Mouse (Mus musculus): Measurements from ENCODE around the gene Cep19. TPM values are rescaled to one million over a fixed set of nuclear protein-coding genes. Genes with fewer than 3 reads are reported as not detected.
A peak's percentile ranks its signal among the peaks of the same experiment; 100 is the strongest.

The Cep19 gene
- polyA plus RNA-seq, 1 experiment from 2014 or later, result 22.0 TPM

DNA sequence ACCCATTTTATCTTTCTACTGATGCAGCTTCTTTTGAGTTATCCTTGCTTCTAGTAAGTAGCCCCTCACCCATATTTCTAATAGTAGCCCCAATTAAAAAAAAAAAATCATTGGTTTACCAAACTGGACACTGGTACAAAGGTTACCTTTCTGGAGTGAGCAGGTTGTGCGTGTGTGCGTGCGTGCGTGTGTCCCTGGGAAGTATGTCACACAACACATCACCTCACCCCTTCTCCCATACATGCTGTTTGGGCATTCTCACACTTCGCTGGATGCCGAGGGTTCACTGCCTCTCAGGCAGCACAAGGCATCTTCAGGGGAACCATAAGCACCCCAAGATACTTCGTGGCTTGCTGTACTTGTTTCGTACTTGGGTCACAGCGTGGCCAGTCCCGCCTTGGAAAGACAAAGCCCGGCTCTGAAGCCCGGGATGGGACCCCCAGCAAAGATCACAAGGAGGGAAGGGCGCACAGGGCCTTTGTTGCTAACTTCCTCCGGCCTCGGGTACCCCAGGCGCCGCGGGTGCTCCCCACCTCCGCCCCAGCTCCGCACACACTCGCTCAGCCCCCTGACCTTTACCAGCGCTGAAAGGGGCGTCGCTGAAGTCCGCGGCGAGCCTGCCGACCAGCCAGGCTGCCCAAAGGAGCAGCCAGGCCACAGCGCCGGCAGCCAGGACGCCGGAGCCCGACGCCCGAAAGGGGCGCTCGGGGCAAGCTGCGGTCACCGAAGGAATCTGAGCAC lies 533 bp upstream of the Cep19 start:
- Histone ChIP-seq H3K4me3 (ENCODE audit: low read depth, low read length) (peak overlapping the region; percentile 94), H3K4me1 (ENCODE audit: control insufficient read depth, insufficient read depth, low read length) (peaks cover 6% of the 10 kb centered on the region; the same call in 1 of the 2 replicates), H3K4me2 (peak overlapping the region; percentile 90), H3K27ac (ENCODE audit: low read depth, low read length) (peak overlapping the region; percentile 85), H3K36me3 (ENCODE audit: control insufficient read depth, insufficient read depth, low read length) (peaks cover 9% of the 10 kb centered on the region), H3K27me3 (ENCODE audit: control insufficient read depth, insufficient read depth, low read length) (no peaks in the 10 kb centered on the region), H3K9ac (ENCODE audit: low read depth, low read length) (peak overlapping the region; percentile 91), H3K9me3 (replicated peaks; ENCODE audit: control insufficient read depth, low read length) (no peaks in the 10 kb centered on the region)
- WGBS (ENCODE audit: insufficient replicate concordance), result under 1% methylated on average over 39 of the region's 39 CpGs
- peak; percentile 71; the same call in 1 of the 2 replicates for ATAC-seq (replicated peaks; ENCODE audit: insufficient number of reproducible peaks, low FRiP score, low TSS enrichment)

DNA sequence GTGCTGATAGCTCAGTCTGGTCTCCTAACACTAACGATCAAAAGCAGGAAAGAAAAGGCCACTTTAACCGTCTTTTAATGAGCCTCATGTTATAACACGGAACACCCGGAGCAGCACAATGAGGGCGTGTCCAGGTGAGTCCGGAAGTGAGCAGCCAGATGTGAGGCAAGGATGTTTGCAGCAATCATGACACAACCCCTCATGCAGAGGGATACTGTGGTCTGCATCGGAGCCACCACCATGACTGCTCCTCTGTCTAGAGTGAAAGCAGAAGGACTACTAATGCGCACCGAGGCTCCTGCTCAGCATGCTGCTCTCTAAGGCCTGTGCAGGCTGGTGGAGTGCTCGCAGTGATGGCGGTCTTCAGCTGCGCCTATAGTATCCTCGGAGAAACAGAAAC lies 2.7 kb downstream of the Cep19 start:
- Histone ChIP-seq H3K9ac (ENCODE audit: low read depth, low read length) (no peak overlapping the region), H3K4me2 (no peak overlapping the region), H3K4me1 (ENCODE audit: control insufficient read depth, insufficient read depth, low read length) (peaks cover 6% of the 10 kb centered on the region; the same call in 1 of the 2 replicates), H3K36me3 (ENCODE audit: control insufficient read depth, insufficient read depth, low read length) (peaks cover 9% of the 10 kb centered on the region; the same call in 1 of the 2 replicates), H3K4me3 (ENCODE audit: low read depth, low read length) (no peak overlapping the region), H3K9me3 (replicated peaks; ENCODE audit: control insufficient read depth, low read length) (no peaks in the 10 kb centered on the region), H3K27ac (ENCODE audit: low read depth, low read length) (no peak overlapping the region), H3K27me3 (ENCODE audit: control insufficient read depth, insufficient read depth, low read length) (no peaks in the 10 kb centered on the region)
- no peak for ATAC-seq (replicated peaks; ENCODE audit: insufficient number of reproducible peaks, low FRiP score, low TSS enrichment)
- WGBS (ENCODE audit: insufficient replicate concordance), result 86% methylated on average over 13 of the region's 13 CpGs

DNA sequence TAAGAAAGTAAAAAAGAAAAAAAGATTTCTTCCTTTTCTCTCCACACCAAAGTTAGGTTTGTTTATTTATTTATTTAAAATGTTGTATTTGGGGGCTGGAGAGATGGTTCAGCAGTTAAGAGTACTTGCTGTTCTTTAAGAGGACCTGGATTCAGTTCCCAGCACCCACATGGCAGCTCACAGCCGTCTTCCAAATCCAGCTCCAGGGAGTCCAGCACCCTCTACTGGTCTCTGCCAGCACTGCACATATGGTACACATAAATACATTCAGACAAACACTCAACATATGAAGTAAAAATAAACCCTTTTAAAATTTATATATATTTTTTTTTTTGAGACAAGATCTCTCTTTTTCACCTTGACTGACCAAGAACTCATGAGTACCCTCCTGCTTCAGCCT lies 6.1 kb downstream of the Cep19 start:
- Histone ChIP-seq H3K4me3 (ENCODE audit: low read depth, low read length) (no peak overlapping the region), H3K36me3 (ENCODE audit: control insufficient read depth, insufficient read depth, low read length) (peaks cover 9% of the 10 kb centered on the region; the same call in 1 of the 2 replicates), H3K9me3 (replicated peaks; ENCODE audit: control insufficient read depth, low read length) (no peaks in the 10 kb centered on the region), H3K4me2 (no peak overlapping the region), H3K27ac (ENCODE audit: low read depth, low read length) (no peak overlapping the region), H3K27me3 (ENCODE audit: control insufficient read depth, insufficient read depth, low read length) (no peaks in the 10 kb centered on the region), H3K9ac (ENCODE audit: low read depth, low read length) (no peak overlapping the region), H3K4me1 (ENCODE audit: control insufficient read depth, insufficient read depth, low read length) (no peaks in the 10 kb centered on the region)
- WGBS (ENCODE audit: insufficient replicate concordance), result 93% methylated on average over 1 of the region's 1 CpGs
- ATAC-seq (replicated peaks; ENCODE audit: insufficient number of reproducible peaks, low FRiP score, low TSS enrichment), result no peak

DNA sequence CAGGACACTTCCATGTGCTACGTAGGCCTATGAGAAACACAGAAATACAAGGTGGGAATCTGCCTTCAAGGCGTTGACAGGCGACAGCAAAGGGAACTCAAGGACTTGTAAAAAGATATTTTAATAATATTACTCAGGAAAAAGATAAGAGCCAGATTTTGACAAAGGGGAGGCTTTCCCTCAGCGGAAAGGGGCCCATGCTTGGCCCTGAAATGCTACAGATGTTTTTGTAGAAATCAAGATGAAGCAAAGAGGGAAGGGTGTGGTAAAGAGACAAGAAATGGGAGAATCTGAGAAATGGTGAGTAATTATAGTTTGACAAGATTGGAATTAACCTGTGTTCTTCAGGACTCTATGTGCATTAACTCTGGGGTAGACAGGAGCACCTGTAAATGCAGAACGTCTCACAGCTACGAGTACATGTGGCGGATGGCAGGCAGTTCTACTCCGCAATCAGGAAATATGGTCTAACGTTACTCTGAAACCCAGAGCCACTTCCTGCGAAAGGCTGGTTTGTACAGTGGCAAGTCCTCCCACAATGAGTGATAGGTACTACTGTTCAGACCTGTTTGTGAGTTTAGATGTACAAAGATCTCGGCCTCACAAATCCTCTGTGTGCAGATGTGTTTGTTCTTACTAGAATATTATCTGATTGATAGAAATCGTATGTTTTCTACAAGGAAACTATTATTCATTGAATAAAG lies 7.9 kb downstream of the Cep19 start:
- WGBS (ENCODE audit: insufficient replicate concordance), result 83% methylated on average over 12 of the region's 12 CpGs
- no peaks in the 10 kb centered on the region for H3K4me1 ChIP-seq (ENCODE audit: control insufficient read depth, insufficient read depth, low read length)
- H3K27ac ChIP-seq (ENCODE audit: low read depth, low read length), result no peak overlapping the region
- no peaks in the 10 kb centered on the region for H3K9me3 ChIP-seq (replicated peaks; ENCODE audit: control insufficient read depth, low read length)
- ATAC-seq (replicated peaks; ENCODE audit: insufficient number of reproducible peaks, low FRiP score, low TSS enrichment), result no peak
- H3K4me3 ChIP-seq (ENCODE audit: low read depth, low read length), result no peak overlapping the region
- no peaks in the 10 kb centered on the region for H3K27me3 ChIP-seq (ENCODE audit: control insufficient read depth, insufficient read depth, low read length)
- no peak overlapping the region for H3K4me2 ChIP-seq
- H3K36me3 ChIP-seq (ENCODE audit: control insufficient read depth, insufficient read depth, low read length), result peaks cover 9% of the 10 kb centered on the region; the same call in 1 of the 2 replicates
- no peak overlapping the region for H3K9ac ChIP-seq (ENCODE audit: low read depth, low read length)

DNA sequence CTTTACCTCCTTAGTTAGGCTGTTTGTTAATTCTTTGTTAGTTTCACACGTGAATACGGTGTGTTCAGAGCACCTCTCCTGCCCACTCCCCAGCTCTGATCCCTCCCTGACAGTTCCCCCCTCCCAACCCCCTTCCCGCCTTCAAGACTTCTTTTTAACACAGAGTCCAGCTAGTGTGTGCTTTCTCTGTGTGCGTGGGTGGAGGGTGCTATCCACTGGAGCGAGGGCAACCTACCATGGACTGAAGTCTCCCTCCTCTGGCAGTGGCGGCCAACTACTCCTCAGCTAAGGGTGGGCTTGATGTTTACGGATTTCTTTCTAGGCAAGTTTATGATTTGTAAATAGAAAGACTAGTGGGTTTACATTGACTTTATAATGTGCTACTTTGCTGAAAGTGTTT lies 8.6 kb downstream of the Cep19 start:
- H3K27ac ChIP-seq (ENCODE audit: low read depth, low read length), result no peak overlapping the region

DNA sequence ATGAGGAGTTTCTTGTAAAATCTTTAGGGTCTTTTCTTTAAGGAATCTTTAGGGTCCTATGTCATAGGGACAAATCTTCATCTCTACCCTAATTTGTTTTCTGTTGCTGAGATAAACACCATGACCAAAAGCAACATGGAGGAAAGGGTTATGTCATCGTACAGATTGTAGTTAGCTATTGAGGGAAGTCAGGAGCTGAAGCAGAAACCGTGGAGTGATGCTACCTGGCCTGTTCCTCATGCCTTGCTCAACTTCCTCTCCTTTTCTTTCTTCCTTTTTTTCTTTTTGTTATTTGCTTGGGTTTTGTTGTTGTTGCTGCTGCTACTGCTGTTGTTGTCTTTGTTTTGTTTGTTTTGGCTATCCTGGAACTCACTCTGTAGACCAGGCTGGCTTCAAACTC lies 9.0 kb downstream of the Cep19 start:
- no peak overlapping the region for H3K9ac ChIP-seq (ENCODE audit: low read depth, low read length)
- H3K27ac ChIP-seq (ENCODE audit: low read depth, low read length), result no peak overlapping the region
- peaks cover 6% of the 10 kb centered on the region; the same call in 1 of the 2 replicates for H3K36me3 ChIP-seq (ENCODE audit: control insufficient read depth, insufficient read depth, low read length)
- ATAC-seq (replicated peaks; ENCODE audit: insufficient number of reproducible peaks, low FRiP score, low TSS enrichment), result no peak
- H3K27me3 ChIP-seq (ENCODE audit: control insufficient read depth, insufficient read depth, low read length), result no peaks in the 10 kb centered on the region
- H3K4me2 ChIP-seq, result no peak overlapping the region
- H3K4me3 ChIP-seq (ENCODE audit: low read depth, low read length), result no peak overlapping the region
- 89% methylated on average over 2 of the region's 2 CpGs for WGBS (ENCODE audit: insufficient replicate concordance)
- no peaks in the 10 kb centered on the region for H3K4me1 ChIP-seq (ENCODE audit: control insufficient read depth, insufficient read depth, low read length)
- H3K9me3 ChIP-seq (replicated peaks; ENCODE audit: control insufficient read depth, low read length), result no peaks in the 10 kb centered on the region

More for the DNA sequence above, 8.6 kb downstream of the Cep19 start:
- no peak overlapping the region for H3K9ac ChIP-seq (ENCODE audit: low read depth, low read length)
- H3K4me1 ChIP-seq (ENCODE audit: control insufficient read depth, insufficient read depth, low read length), result no peaks in the 10 kb centered on the region
- H3K27me3 ChIP-seq (ENCODE audit: control insufficient read depth, insufficient read depth, low read length), result no peaks in the 10 kb centered on the region
- H3K9me3 ChIP-seq (replicated peaks; ENCODE audit: control insufficient read depth, low read length), result no peaks in the 10 kb centered on the region
- no peak overlapping the region for H3K4me2 ChIP-seq
- H3K36me3 ChIP-seq (ENCODE audit: control insufficient read depth, insufficient read depth, low read length), result peaks cover 6% of the 10 kb centered on the region; the same call in 1 of the 2 replicates
- ATAC-seq (replicated peaks; ENCODE audit: insufficient number of reproducible peaks, low FRiP score, low TSS enrichment), result no peak
- 76% methylated on average over 7 of the region's 7 CpGs for WGBS (ENCODE audit: insufficient replicate concordance)
- H3K4me3 ChIP-seq (ENCODE audit: low read depth, low read length), result no peak overlapping the region

DNA sequence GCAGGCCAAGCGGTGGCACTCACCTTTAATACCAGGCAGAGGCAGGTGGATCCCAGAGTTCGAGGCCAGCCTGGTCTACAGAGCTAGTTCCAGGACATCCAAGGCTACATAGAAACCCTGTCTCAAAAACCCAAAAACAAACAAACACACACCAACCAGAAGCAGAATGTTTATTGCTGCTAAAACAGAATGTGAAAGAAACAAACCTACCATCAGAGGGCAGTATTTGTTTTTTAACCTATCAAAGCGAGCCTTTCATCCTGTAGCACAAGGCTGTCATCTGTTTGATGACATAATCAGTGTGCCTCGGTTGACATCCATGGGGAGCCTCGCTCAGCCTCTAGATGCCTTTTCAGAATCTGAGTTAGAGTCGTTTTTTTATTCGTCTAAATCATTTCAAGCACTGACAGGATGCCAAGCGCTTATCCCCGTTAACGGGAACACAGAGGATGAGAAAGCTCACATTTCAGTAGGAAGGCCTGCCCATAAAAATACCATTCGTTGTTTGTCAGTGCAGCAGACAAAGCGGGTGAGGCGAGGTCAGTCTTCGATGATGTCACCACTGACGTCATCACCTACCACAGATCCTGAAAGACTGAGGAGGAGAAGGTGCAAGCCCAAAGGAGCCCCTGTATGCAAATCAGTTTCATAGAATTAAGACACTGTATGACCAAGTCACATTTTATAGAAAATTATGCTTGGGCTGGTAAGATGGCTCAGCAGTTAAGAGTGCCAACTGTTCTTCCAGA lies 11.5 kb downstream of the Cep19 start:
- Histone ChIP-seq H3K27me3 (ENCODE audit: control insufficient read depth, insufficient read depth, low read length) (no peaks in the 10 kb centered on the region), H3K9me3 (replicated peaks; ENCODE audit: control insufficient read depth, low read length) (no peaks in the 10 kb centered on the region), H3K4me2 (no peak overlapping the region), H3K9ac (ENCODE audit: low read depth, low read length) (no peak overlapping the region), H3K4me3 (ENCODE audit: low read depth, low read length) (no peak overlapping the region), H3K36me3 (ENCODE audit: control insufficient read depth, insufficient read depth, low read length) (no peaks in the 10 kb centered on the region), H3K4me1 (ENCODE audit: control insufficient read depth, insufficient read depth, low read length) (no peaks in the 10 kb centered on the region), H3K27ac (ENCODE audit: low read depth, low read length) (no peak overlapping the region)
- WGBS (ENCODE audit: insufficient replicate concordance), result 69% methylated on average over 15 of the region's 15 CpGs
- no peak for ATAC-seq (replicated peaks; ENCODE audit: insufficient number of reproducible peaks, low FRiP score, low TSS enrichment)

DNA sequence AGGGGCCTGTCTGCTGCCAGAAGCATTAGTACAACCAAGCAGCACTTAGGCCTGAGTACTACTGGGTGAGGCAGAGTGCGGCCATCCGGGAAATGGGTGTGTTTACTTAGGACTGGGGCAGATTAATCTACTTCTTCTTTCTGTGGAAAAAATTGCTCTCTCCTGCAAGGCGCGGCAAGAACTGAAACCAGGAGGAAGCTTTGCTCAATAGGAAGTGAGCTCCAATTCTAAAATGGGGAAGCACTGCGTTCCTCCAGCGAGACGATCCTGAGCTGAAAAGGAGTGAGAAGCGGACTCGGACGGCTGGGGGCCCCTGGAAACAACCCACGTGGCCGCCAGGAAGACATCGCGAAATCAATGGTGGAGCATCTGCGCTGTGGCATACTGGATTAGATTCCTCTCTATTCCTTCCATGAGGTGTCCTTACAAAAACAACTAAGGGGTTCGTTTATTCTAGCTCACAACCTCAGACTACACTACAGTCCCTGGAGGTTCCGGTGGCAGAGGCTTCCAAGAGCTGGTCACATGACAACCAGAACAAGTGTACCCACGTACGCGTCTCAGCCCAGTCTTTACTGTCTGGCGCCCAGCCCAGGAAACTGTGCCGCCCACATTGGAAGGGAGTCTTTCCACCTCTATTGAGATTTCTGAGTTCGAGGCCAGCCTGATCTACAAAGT lies 14.1 kb downstream of the Cep19 start:
- no peaks in the 10 kb centered on the region for H3K27me3 ChIP-seq (ENCODE audit: control insufficient read depth, insufficient read depth, low read length)
- H3K36me3 ChIP-seq (ENCODE audit: control insufficient read depth, insufficient read depth, low read length), result no peaks in the 10 kb centered on the region
- peak overlapping the region; percentile 43; the same call in 1 of the 2 replicates for H3K4me2 ChIP-seq
- ATAC-seq (replicated peaks; ENCODE audit: insufficient number of reproducible peaks, low FRiP score, low TSS enrichment), result 0 out of 2 replicates have a peak, but pooled peaks have one; percentile 65
- no peak overlapping the region for H3K4me3 ChIP-seq (ENCODE audit: low read depth, low read length)
- H3K9me3 ChIP-seq (replicated peaks; ENCODE audit: control insufficient read depth, low read length), result no peaks in the 10 kb centered on the region
- H3K4me1 ChIP-seq (ENCODE audit: control insufficient read depth, insufficient read depth, low read length), result no peaks in the 10 kb centered on the region
- WGBS (ENCODE audit: insufficient replicate concordance), result 59% methylated on average over 23 of the region's 23 CpGs
- 0 out of 2 replicates have a peak overlapping the region, but pooled peaks have one; percentile 34 for H3K9ac ChIP-seq (ENCODE audit: low read depth, low read length)
- peak overlapping the region; percentile 57; the same call in 1 of the 2 replicates for H3K27ac ChIP-seq (ENCODE audit: low read depth, low read length)

Measured in heart, embryonic 11.5 days (tissue).